Comparison of ENCODE assay signal across 8 mouse cellular contexts in genomic region chr17:56584257-56585130, GRCm38 (mm10). TPM values are rescaled to one million over a fixed set of nuclear protein-coding genes. Genes with fewer than 3 reads are reported as not detected.
DNase-seq lines count a peak whose midpoint lies in the region; ATAC-seq and TF ChIP-seq lines count a peak whose summit lies in the region.

Gene Safb2 (minus strand): TSS chr17:56584585.
Gene Safb (plus strand): TSS chr17:56584825.

- H3K27ac ChIP-seq in heart, embryonic 11.5 days (ENCODE audit: low read depth, low read length): peak within 1 kb of the TSS; percentile 95
- peak within 1 kb of the TSS; percentile 96 for H3K27ac ChIP-seq in kidney, embryonic 16.5 days (ENCODE audit: low read length)
- H3K27ac ChIP-seq in liver, adult 2 months (replicated peaks; ENCODE audit: insufficient read depth, low read depth, low read length): peak within 1 kb of the TSS; percentile 92

- ATAC-seq in heart, embryonic 11.5 days (replicated peaks; ENCODE audit: insufficient number of reproducible peaks, low FRiP score, low TSS enrichment): peak; percentile 95
- ATAC-seq in kidney, embryonic 16.5 days (ENCODE audit: low FRiP score, low TSS enrichment): peak; percentile 97

- peak within 1 kb of the TSS; percentile 92 for H3ac ChIP-seq in C2C12 (ENCODE audit: control insufficient read depth, insufficient read length, low read depth)
- H3ac ChIP-seq in myocyte (ENCODE audit: control insufficient read depth, insufficient read length): peak within 1 kb of the TSS; percentile 85

- no peaks in the 10 kb centered on the region for H3K27me3 ChIP-seq in C2C12 (ENCODE audit: control insufficient read depth, insufficient read depth, insufficient read length)
- no peaks in the 10 kb centered on the region for H3K27me3 ChIP-seq in erythroblast, embryonic 14.5 days (ENCODE audit: control insufficient read depth)
- no peaks in the 10 kb centered on the region for H3K27me3 ChIP-seq in heart, embryonic 11.5 days (ENCODE audit: control insufficient read depth, insufficient read depth, low read length)
- H3K27me3 ChIP-seq in kidney, embryonic 16.5 days (ENCODE audit: insufficient read depth, low read length): no peaks in the 10 kb centered on the region
- H3K27me3 ChIP-seq in liver, adult 2 months (ENCODE audit: control insufficient read depth, insufficient read depth, low read length): no peaks in the 10 kb centered on the region
- H3K27me3 ChIP-seq in myocyte (ENCODE audit: control insufficient read depth, insufficient read depth, insufficient read length): no peaks in the 10 kb centered on the region
- H3K27me3 ChIP-seq in splenic B cell, adult 2 months (ENCODE audit: control insufficient read depth, insufficient read depth, low read length, poor library complexity, severe bottlenecking): no peaks in the 10 kb centered on the region

- peak within 1 kb of the TSS; percentile 95 for H3K4me3 ChIP-seq in C2C12 (ENCODE audit: insufficient read depth, poor library complexity, severe bottlenecking)
- peak within 1 kb of the TSS; percentile 99 for H3K4me3 ChIP-seq in erythroblast, embryonic 14.5 days (replicated peaks)
- H3K4me3 ChIP-seq in heart, embryonic 11.5 days (ENCODE audit: low read depth, low read length): peak within 1 kb of the TSS; percentile 92
- H3K4me3 ChIP-seq in kidney, embryonic 16.5 days (ENCODE audit: low read length): peak within 1 kb of the TSS; percentile 91
- H3K4me3 ChIP-seq in liver, adult 2 months (ENCODE audit: insufficient read depth, low read depth, low read length): peak within 1 kb of the TSS; percentile 86
- peak within 1 kb of the TSS; percentile 97 for H3K4me3 ChIP-seq in myocyte

- peaks cover 71% of the 10 kb centered on the region for H3K4me1 ChIP-seq in erythroblast, embryonic 14.5 days (ENCODE audit: control insufficient read depth)
- peaks cover 25% of the 10 kb centered on the region for H3K4me1 ChIP-seq in heart, embryonic 11.5 days (ENCODE audit: control insufficient read depth, insufficient read depth, low read length)
- peaks cover 42% of the 10 kb centered on the region for H3K4me1 ChIP-seq in kidney, embryonic 16.5 days (ENCODE audit: insufficient read depth, low read length)
- peaks cover 25% of the 10 kb centered on the region for H3K4me1 ChIP-seq in liver, adult 2 months (ENCODE audit: control insufficient read depth, insufficient read depth, low read length)

- no peaks in the 10 kb centered on the region for H3K9me3 ChIP-seq in erythroblast, embryonic 14.5 days (ENCODE audit: control insufficient read depth, low read length)
- H3K9me3 ChIP-seq in heart, embryonic 11.5 days (replicated peaks; ENCODE audit: control insufficient read depth, low read length): no peaks in the 10 kb centered on the region
- no peaks in the 10 kb centered on the region for H3K9me3 ChIP-seq in kidney, embryonic 16.5 days (ENCODE audit: low read length)

- H3K36me3 ChIP-seq in C2C12 (ENCODE audit: control insufficient read depth, insufficient read depth): peaks cover 68% of the 10 kb centered on the region
- peaks cover 76% of the 10 kb centered on the region for H3K36me3 ChIP-seq in erythroblast, embryonic 14.5 days (ENCODE audit: control insufficient read depth)
- H3K36me3 ChIP-seq in heart, embryonic 11.5 days (ENCODE audit: control insufficient read depth, insufficient read depth, low read length): peaks cover 23% of the 10 kb centered on the region; the same call in 1 of the 2 replicates
- H3K36me3 ChIP-seq in kidney, embryonic 16.5 days (ENCODE audit: insufficient read depth, low read length): peaks cover 39% of the 10 kb centered on the region
- peaks cover 25% of the 10 kb centered on the region; the same call in 1 of the 2 replicates for H3K36me3 ChIP-seq in liver, adult 2 months (ENCODE audit: control insufficient read depth, insufficient read depth, low read length)
- peaks cover 37% of the 10 kb centered on the region for H3K36me3 ChIP-seq in myocyte (ENCODE audit: control insufficient read depth, insufficient read depth)
- peaks cover 4% of the 10 kb centered on the region; the same call in 1 of the 2 replicates for H3K36me3 ChIP-seq in splenic B cell, adult 2 months (ENCODE audit: control insufficient read depth, insufficient read depth, low read length, poor library complexity, severe bottlenecking)

- peak within 1 kb of the TSS; percentile 89 for H3K4me2 ChIP-seq in heart, embryonic 11.5 days
- peak within 1 kb of the TSS; percentile 90 for H3K4me2 ChIP-seq in kidney, embryonic 16.5 days (replicated peaks; ENCODE audit: low read depth, low read length)
- peak within 1 kb of the TSS; percentile 94 for H3K4me2 ChIP-seq in myocyte (ENCODE audit: low read depth)

- peak within 1 kb of the TSS; percentile 92 for H3K9ac ChIP-seq in heart, embryonic 11.5 days (ENCODE audit: low read depth, low read length)
- H3K9ac ChIP-seq in kidney, embryonic 16.5 days (replicated peaks; ENCODE audit: low read length): peak within 1 kb of the TSS; percentile 94
- H3K9ac ChIP-seq in liver, adult 2 months (ENCODE audit: low read depth, low read length): peak within 1 kb of the TSS; percentile 90

- peak; percentile 100 for DNase-seq in brain, embryonic 14.5 days (ENCODE audit: low read depth)
- peak; percentile 90 for DNase-seq in liver, adult 2 months (ENCODE audit: extremely low read depth, low read depth, low spot score)
- peak; percentile 100 for DNase-seq in splenic B cell, adult 2 months (ENCODE audit: low read depth, low spot score)

- WGBS in heart, embryonic 11.5 days (ENCODE audit: insufficient replicate concordance): under 1% methylated on average over 89 of the region's 101 CpGs
- WGBS in kidney, embryonic 16.5 days: under 1% methylated on average over 89 of the region's 101 CpGs
- WGBS in liver, adult 2 months: under 1% methylated on average over 101 of the region's 101 CpGs

- peaks cover 95% of the 10 kb centered on the region for H3K79me2 ChIP-seq in C2C12 (ENCODE audit: control insufficient read depth, insufficient read depth)
- H3K79me2 ChIP-seq in liver, adult 2 months (ENCODE audit: control insufficient read depth, insufficient read depth, low read length): peaks cover 60% of the 10 kb centered on the region
- H3K79me2 ChIP-seq in myocyte (ENCODE audit: control insufficient read depth, insufficient read depth): peaks cover 89% of the 10 kb centered on the region

- H3K79me3 ChIP-seq in C2C12 (ENCODE audit: low read depth): peaks cover 90% of the 10 kb centered on the region

- peak; percentile 86 for TF ChIP-seq POLR2A in brain, embryonic 14.5 days (IDR thresholded peaks at IDR 0.05; ENCODE audit: borderline replicate concordance, extremely low read depth, insufficient read depth, insufficient read length, poor library complexity, severe bottlenecking)
- peak; percentile 81 for TF ChIP-seq POLR2A in liver, adult 2 months (IDR thresholded peaks at IDR 0.05; ENCODE audit: extremely low read depth, insufficient read depth, low read length)
- TF ChIP-seq POLR2A in myocyte (IDR thresholded peaks at IDR 0.05; ENCODE audit: insufficient read length, low read depth): peak; percentile 75

- no peak for TF ChIP-seq CTCF in C2C12 (IDR thresholded peaks at IDR 0.05; ENCODE audit: control insufficient read depth, insufficient read depth, insufficient read length)
- TF ChIP-seq CTCF in brain, embryonic 14.5 days (IDR thresholded peaks at IDR 0.05; ENCODE audit: borderline replicate concordance, extremely low read depth, insufficient read depth, insufficient read length): peak; percentile 11; the same call in 1 of the 2 replicates
- no peak for TF ChIP-seq CTCF in liver, adult 2 months (IDR thresholded peaks at IDR 0.05; ENCODE audit: low read depth, low read length)

TF ChIP-seq in C2C12, 6 proteins besides CTCF, POLR2A, EP300 and RAD21:
- no peak for TF ChIP-seq FOSL1 (IDR thresholded peaks at IDR 0.05; ENCODE audit: insufficient read depth, low read length, poor library complexity, severe bottlenecking)
- TF ChIP-seq MYOD1 (IDR thresholded peaks at IDR 0.05; ENCODE audit: control insufficient read depth, insufficient read length, low read depth): no peak
- no peak for TF ChIP-seq CEBPB (IDR thresholded peaks at IDR 0.05; ENCODE audit: low read depth)
- TF ChIP-seq USF1 (IDR thresholded peaks at IDR 0.05; ENCODE audit: low read depth): no peak
- TF ChIP-seq MAX (IDR thresholded peaks at IDR 0.05): peak; percentile 24
- no peak for TF ChIP-seq MYOG (IDR thresholded peaks at IDR 0.05; ENCODE audit: control insufficient read depth, extremely low read depth, insufficient read length)
TF ChIP-seq in C2C12: peak in this region for 1.

TF ChIP-seq in myocyte, 11 proteins besides CTCF, POLR2A, EP300 and RAD21:
- TF ChIP-seq MYOD1 (IDR thresholded peaks at IDR 0.05; ENCODE audit: control insufficient read depth in 1 of 3, insufficient read length in 2 of 3, low read depth in 2 of 3) (peak in 1 of 3 experiments; percentile 32), POLR2AphosphoS2 (IDR thresholded peaks at IDR 0.05; ENCODE audit: insufficient read length, low read depth) (peak; percentile 82), TCF12 (IDR thresholded peaks at IDR 0.05; ENCODE audit: insufficient read depth, poor library complexity, severe bottlenecking) (no peak), SRF (IDR thresholded peaks at IDR 0.05; ENCODE audit: control insufficient read depth, insufficient read length, low read depth) (peak; percentile 67), E2F4 (IDR thresholded peaks at IDR 0.05; ENCODE audit: insufficient read depth) (no peak), USF1 (IDR thresholded peaks at IDR 0.05; ENCODE audit: low read depth) (no peak), MYOG (IDR thresholded peaks at IDR 0.05; ENCODE audit: control insufficient read depth in 1 of 3, insufficient read depth in 1 of 3, insufficient read length in 2 of 3, low read depth in 2 of 3) (peak in 2 of 3 experiments; percentile 14 to 27), REST (IDR thresholded peaks at IDR 0.05; ENCODE audit: insufficient read depth, insufficient read length) (no peak)

RNA-seq across cellular contexts. Expression of gene Safb2, which starts in this region (rescaled TPM):
- polyA plus RNA-seq in C2C12 (2012; fragmentation: generic; extraction: Trizol) (45.1 TPM), myocyte (2012; fragmentation: generic; extraction: Trizol) (35.3 TPM)
- 53.9 and 127 TPM in 2 replicates for polyA plus RNA-seq in brain, embryonic 14.5 days (2012; rRNA removed)
- polyA plus RNA-seq in erythroblast, embryonic 14.5 days (2012): 26.3 and 27.6 TPM in 2 replicates
- polyA plus RNA-seq in heart, embryonic 11.5 days (2014; fragmentation: Nextera tagmentation; extraction: Ambion mirVana): 47.7 and 48.0 TPM in 2 replicates
- 80.2 and 86.0 TPM in 2 replicates for polyA plus RNA-seq in kidney, embryonic 16.5 days (2015; fragmentation: Nextera tagmentation; extraction: Ambion mirVana)
- total RNA-seq in liver, adult 2 months (2014; rRNA removed): 30.6 and 32.8 TPM in 2 replicates
- 41.7 and 62.3 TPM in 2 replicates for polyA plus RNA-seq in liver, adult 2 months (2012; rRNA removed)

RNA-seq across cellular contexts. Expression of gene Safb, which starts in this region (rescaled TPM):
- polyA plus RNA-seq in C2C12 (2012; fragmentation: generic; extraction: Trizol): 69.7 TPM
- 117 and 173 TPM in 2 replicates for polyA plus RNA-seq in brain, embryonic 14.5 days (2012; rRNA removed)
- 27.9 and 29.6 TPM in 2 replicates for polyA plus RNA-seq in erythroblast, embryonic 14.5 days (2012)
- polyA plus RNA-seq in heart, embryonic 11.5 days (2014; fragmentation: Nextera tagmentation; extraction: Ambion mirVana): 65.9 and 77.3 TPM in 2 replicates
- polyA plus RNA-seq in kidney, embryonic 16.5 days (2015; fragmentation: Nextera tagmentation; extraction: Ambion mirVana): 123 and 133 TPM in 2 replicates
- 20.8 and 22.9 TPM in 2 replicates for total RNA-seq in liver, adult 2 months (2014; rRNA removed)
- 36.6 and 56.2 TPM in 2 replicates for polyA plus RNA-seq in liver, adult 2 months (2012; rRNA removed)
- 58.9 TPM for polyA plus RNA-seq in myocyte (2012; fragmentation: generic; extraction: Trizol)

Comparison
In these comparisons a context has a peak if more than half of its experiments do, and no peak if none do; other contexts are left out.
1. Peak in every context shown above with its lines: DNase-seq, ATAC-seq, H3K4me3 ChIP-seq and H3K27ac ChIP-seq.